Mouse (Mus musculus): Measurements from ENCODE around the gene Rps26. TPM values are rescaled to one million over a fixed set of nuclear protein-coding genes. Genes with fewer than 3 reads are reported as not detected.

Rps26 gene
- polyA plus RNA-seq, 1 experiment from 2014 or later, result 485 TPM

Small RNAs within 50 kb of the gene (microRNA-seq; reads per million reads assigned to microRNA genes)
- not detected for gene Mir6917

Other genes starting within 250 kb of the Rps26 start
- gene Ankrd52, start 249.6 kb downstream of the Rps26 start, polyA plus RNA-seq (2015; fragmentation: Nextera tagmentation; extraction: Ambion mirVana), result 11.7 and 12.9 TPM in 2 replicates
- gene Slc39a5, start 225.5 kb downstream of the Rps26 start, polyA plus RNA-seq (2015; fragmentation: Nextera tagmentation; extraction: Ambion mirVana), result not detected in 2 replicates
- 126 and 139 TPM in 2 replicates for gene Nabp2, start 215.3 kb downstream of the Rps26 start, polyA plus RNA-seq (2015; fragmentation: Nextera tagmentation; extraction: Ambion mirVana)
- 81.9 and 83.8 TPM in 2 replicates for gene Rnf41, start 215.1 kb downstream of the Rps26 start, polyA plus RNA-seq (2015; fragmentation: Nextera tagmentation; extraction: Ambion mirVana)
- gene Smarcc2, start 167.5 kb downstream of the Rps26 start, polyA plus RNA-seq (2015; fragmentation: Nextera tagmentation; extraction: Ambion mirVana), result 195 and 196 TPM in 2 replicates
- 933 and 943 TPM in 2 replicates for gene Myl6, start 132.6 kb downstream of the Rps26 start, polyA plus RNA-seq (2015; fragmentation: Nextera tagmentation; extraction: Ambion mirVana)
- gene Myl6b, start 128.1 kb downstream of the Rps26 start, polyA plus RNA-seq (2015; fragmentation: Nextera tagmentation; extraction: Ambion mirVana), result 4.1 and 4.2 TPM in 2 replicates
- 16.4 and 17.6 TPM in 2 replicates for gene Esyt1, start 100.9 kb downstream of the Rps26 start, polyA plus RNA-seq (2015; fragmentation: Nextera tagmentation; extraction: Ambion mirVana)
- 19.7 and 20.9 TPM in 2 replicates for gene Zc3h10, start 79.0 kb downstream of the Rps26 start, polyA plus RNA-seq (2015; fragmentation: Nextera tagmentation; extraction: Ambion mirVana)
- 2,639 and 2,680 TPM in 2 replicates for gene Rpl41, start 77.4 kb downstream of the Rps26 start, polyA plus RNA-seq (2015; fragmentation: Nextera tagmentation; extraction: Ambion mirVana)
- gene Pa2g4, start 60.8 kb downstream of the Rps26 start, polyA plus RNA-seq (2015; fragmentation: Nextera tagmentation; extraction: Ambion mirVana), result 125 and 129 TPM in 2 replicates
- gene Erbb3, start 37.1 kb downstream of the Rps26 start, polyA plus RNA-seq (2015; fragmentation: Nextera tagmentation; extraction: Ambion mirVana), result 3.0 and 3.5 TPM in 2 replicates
- 14.6 and 15.2 TPM in 2 replicates for gene Ikzf4, start 19.2 kb upstream of the Rps26 start, polyA plus RNA-seq (2015; fragmentation: Nextera tagmentation; extraction: Ambion mirVana)
- gene Suox, start 47.3 kb upstream of the Rps26 start, polyA plus RNA-seq (2015; fragmentation: Nextera tagmentation; extraction: Ambion mirVana), result 14.4 and 14.6 TPM in 2 replicates
- gene Rab5b, start 69.5 kb upstream of the Rps26 start, polyA plus RNA-seq (2015; fragmentation: Nextera tagmentation; extraction: Ambion mirVana), result 99.1 and 101 TPM in 2 replicates
- 0.32 and 0.70 TPM in 2 replicates for gene Pmel, start 77.4 kb upstream of the Rps26 start, polyA plus RNA-seq (2015; fragmentation: Nextera tagmentation; extraction: Ambion mirVana)
- 26.0 and 26.7 TPM in 2 replicates for gene Cdk2, start 78.3 kb upstream of the Rps26 start, polyA plus RNA-seq (2015; fragmentation: Nextera tagmentation; extraction: Ambion mirVana)
- gene Dgka, start 118.1 kb upstream of the Rps26 start, polyA plus RNA-seq (2015; fragmentation: Nextera tagmentation; extraction: Ambion mirVana), result 6.5 and 7.0 TPM in 2 replicates
- 46.5 and 50.0 TPM in 2 replicates for gene Pym1, start 121.1 kb upstream of the Rps26 start, polyA plus RNA-seq (2015; fragmentation: Nextera tagmentation; extraction: Ambion mirVana)
- 0.51 and 0.71 TPM in 2 replicates for gene Mmp19, start 164.2 kb upstream of the Rps26 start, polyA plus RNA-seq (2015; fragmentation: Nextera tagmentation; extraction: Ambion mirVana)
- 57.5 and 59.5 TPM in 2 replicates for gene Dnajc14, start 177.3 kb upstream of the Rps26 start, polyA plus RNA-seq (2015; fragmentation: Nextera tagmentation; extraction: Ambion mirVana)
- 17.9 and 18.8 TPM in 2 replicates for gene Tmem198b, start 177.6 kb upstream of the Rps26 start, polyA plus RNA-seq (2015; fragmentation: Nextera tagmentation; extraction: Ambion mirVana)
- 185 and 190 TPM in 2 replicates for gene Sarnp, start 190.6 kb upstream of the Rps26 start, polyA plus RNA-seq (2015; fragmentation: Nextera tagmentation; extraction: Ambion mirVana)
- gene Ormdl2, start 194.9 kb upstream of the Rps26 start, polyA plus RNA-seq (2015; fragmentation: Nextera tagmentation; extraction: Ambion mirVana), result 30.2 and 34.4 TPM in 2 replicates